13 mouse cellular contexts compared by ENCODE assay signal in genomic region chr13:24640836-24641385, GRCm38 (mm10). TPM values are rescaled to one million over a fixed set of nuclear protein-coding genes. Genes with fewer than 3 reads are reported as not detected.
DNase-seq lines count a peak whose midpoint lies in the region; ATAC-seq and TF ChIP-seq lines count a peak whose summit lies in the region.
"Had no signal": no experiment of that assay in that cellular context is flagged by ENCODE, and none has a peak within 500 bp of the region (broad histone marks: within the 10 kb centered on the region; RNA-seq: fewer than 3 reads in every experiment).

No protein-coding gene starts in this region.

- H3K4me1 ChIP-seq in heart, embryonic 13.5 days, result peaks cover 82% of the 10 kb centered on the region
- H3K4me1 ChIP-seq in thymus, adult 2 months (replicated peaks; ENCODE audit: control insufficient read depth, insufficient read depth, low read length), result peaks cover 42% of the 10 kb centered on the region
- H3K4me1 ChIP-seq in hindbrain, postnatal 0 days (ENCODE audit: insufficient read depth, low read length), result peaks cover 12% of the 10 kb centered on the region; the same call in 1 of the 2 replicates

- H3K9me3 ChIP-seq in heart, embryonic 13.5 days, result no peaks in the 10 kb centered on the region
- H3K9me3 ChIP-seq in hindbrain, postnatal 0 days (ENCODE audit: low read length), result no peaks in the 10 kb centered on the region
- H3K9me3 ChIP-seq: embryonic facial prominence, embryonic 13.5 days; liver, embryonic 13.5 days; stomach, embryonic 15.5 days had no signal

- TF ChIP-seq POLR2A in thymus, adult 2 months (IDR thresholded peaks at IDR 0.05; ENCODE audit: control insufficient read depth, extremely low read depth, insufficient read depth, low read length, poor library complexity), result no peak

- 0 out of 2 replicates have a peak overlapping the region, but pooled peaks have one; percentile 12 for H3K9ac ChIP-seq in heart, embryonic 13.5 days
- H3K9ac ChIP-seq in hindbrain, postnatal 0 days (replicated peaks; ENCODE audit: low read length), result 0 out of 2 replicates have a peak overlapping the region, but pooled peaks have one; percentile 69
- H3K9ac ChIP-seq: embryonic facial prominence, embryonic 13.5 days; liver, embryonic 13.5 days; stomach, embryonic 15.5 days had no signal

- WGBS in heart, embryonic 13.5 days, result 68% methylated on average over 3 of the region's 3 CpGs
- WGBS in thymus, adult 2 months, result 48% methylated on average over 3 of the region's 3 CpGs
- WGBS in hindbrain, postnatal 0 days, result 67% methylated on average over 3 of the region's 3 CpGs

- H3K4me3 ChIP-seq in heart, embryonic 13.5 days, result no peak overlapping the region
- no peak overlapping the region for H3K4me3 ChIP-seq in thymus, adult 2 months (ENCODE audit: control insufficient read depth, insufficient read depth, low read length)
- H3K4me3 ChIP-seq in hindbrain, postnatal 0 days (ENCODE audit: low read length), result peak overlapping the region; percentile 71; the same call in 1 of the 2 replicates
- H3K4me3 ChIP-seq: embryonic facial prominence, embryonic 13.5 days; liver, embryonic 13.5 days; stomach, embryonic 15.5 days had no signal

- peak overlapping the region; percentile 73; the same call in 1 of the 2 replicates for H3K27ac ChIP-seq in heart, embryonic 13.5 days (replicated peaks)
- no peak overlapping the region for H3K27ac ChIP-seq in thymus, adult 2 months (ENCODE audit: control insufficient read depth, insufficient read depth, low read length)
- H3K27ac ChIP-seq in hindbrain, postnatal 0 days, result 0 out of 2 replicates have a peak overlapping the region, but pooled peaks have one; percentile 52
- H3K27ac ChIP-seq: embryonic facial prominence, embryonic 13.5 days; stomach, embryonic 15.5 days had no signal

- peak overlapping the region; percentile 99 for H3K4me2 ChIP-seq in heart, embryonic 13.5 days
- H3K4me2 ChIP-seq in hindbrain, postnatal 0 days (ENCODE audit: low read depth, low read length), result peak overlapping the region; percentile 83
- H3K4me2 ChIP-seq: stomach, embryonic 15.5 days had no signal

- no peak for DNase-seq in heart, adult 9 months (ENCODE audit: low spot score in 2 of 2)
- peak; percentile 32 for DNase-seq in thymus, adult 2 months
- no peak for DNase-seq in thymus, postnatal 0 days (ENCODE audit: low spot score)
- no peak for DNase-seq in hindbrain, postnatal 0 days (ENCODE audit: low spot score)
- DNase-seq in splenic B cell, adult 2 months (ENCODE audit: low read depth, low spot score), result peak; percentile 60
- DNase-seq in kidney, postnatal 10 days, result no peak
- DNase-seq in right cerebral cortex, adult 18-20 months, result no peak
- DNase-seq: cerebellum, adult 11-12 months; kidney, adult 9 months; liver, embryonic 13.5 days had no signal

- no peak for ATAC-seq in heart, embryonic 13.5 days (ENCODE audit: extremely low read depth, insufficient number of reproducible peaks, low FRiP score, low TSS enrichment)
- ATAC-seq in hindbrain, postnatal 0 days, result no peak

- H3K36me3 ChIP-seq in heart, embryonic 13.5 days, result no peaks in the 10 kb centered on the region
- H3K36me3 ChIP-seq in thymus, adult 2 months (ENCODE audit: control insufficient read depth, insufficient read depth, low read length), result no peaks in the 10 kb centered on the region
- H3K36me3 ChIP-seq in hindbrain, postnatal 0 days (ENCODE audit: insufficient read depth, low read length), result no peaks in the 10 kb centered on the region
- peaks cover 8% of the 10 kb centered on the region for H3K36me3 ChIP-seq in splenic B cell, adult 2 months (ENCODE audit: control insufficient read depth, insufficient read depth, low read length, poor library complexity, severe bottlenecking)
- H3K36me3 ChIP-seq: embryonic facial prominence, embryonic 13.5 days; liver, embryonic 13.5 days; stomach, embryonic 15.5 days had no signal

- peaks cover 14% of the 10 kb centered on the region; the same call in 1 of the 2 replicates for H3K27me3 ChIP-seq in heart, embryonic 13.5 days (replicated peaks)
- no peaks in the 10 kb centered on the region for H3K27me3 ChIP-seq in thymus, adult 2 months (ENCODE audit: control insufficient read depth, insufficient read depth, low read length)
- H3K27me3 ChIP-seq in hindbrain, postnatal 0 days (ENCODE audit: insufficient read depth, low read length), result no peaks in the 10 kb centered on the region
- no peaks in the 10 kb centered on the region for H3K27me3 ChIP-seq in splenic B cell, adult 2 months (ENCODE audit: control insufficient read depth, insufficient read depth, low read length, poor library complexity, severe bottlenecking)

- no peak for TF ChIP-seq CTCF in thymus, adult 2 months (IDR thresholded peaks at IDR 0.05; ENCODE audit: borderline replicate concordance, control insufficient read depth, extremely low read depth, insufficient read depth, low read length, poor library complexity)
- TF ChIP-seq CTCF in hindbrain, postnatal 0 days (IDR thresholded peaks at IDR 0.05; ENCODE audit: low read depth), result no peak

RNA-seq across cellular contexts. Expression of gene Ripor2, which starts 58.9 kb away (rescaled TPM):
- polyA plus RNA-seq in heart, embryonic 13.5 days (2015; fragmentation: Nextera tagmentation; extraction: Ambion mirVana), result 10.1 and 10.8 TPM in 2 replicates
- polyA plus RNA-seq in thymus, adult 2 months (2012; rRNA removed), result 34.3 and 36.5 TPM in 2 replicates
- polyA plus RNA-seq in thymus, postnatal 0 days (2015; fragmentation: Nextera tagmentation; extraction: Ambion mirVana), result 16.3 and 18.6 TPM in 2 replicates
- total RNA-seq in hindbrain, postnatal 0 days (2014; rRNA removed), result 32.9 and 34.8 TPM in 2 replicates
- polyA plus RNA-seq in hindbrain, postnatal 0 days (2015; fragmentation: Nextera tagmentation; extraction: Ambion mirVana), result 12.5 and 13.1 TPM in 2 replicates

Comparison
In these comparisons a context has a peak if more than half of its experiments do, and no peak if none do; other contexts are left out.
1. DNase-seq: peak in thymus, adult 2 months (single experiment) and splenic B cell, adult 2 months (single experiment); none in heart, adult 9 months (0 of 2), thymus, postnatal 0 days (single experiment), hindbrain, postnatal 0 days (single experiment), kidney, postnatal 10 days (single experiment) and right cerebral cortex, adult 18-20 months (single experiment).